Mouse (Mus musculus) kidney, adult 11 months (tissue): Measurements from ENCODE around the gene Slc16a4.
"Not testable (repeated sequence)": the region's sequence is repeated elsewhere in the genome, so short reads cannot be mapped to it uniquely, and the experiment has no call there.

Experiments used
- DNase-seq: peaks from one replicate; pipeline ENCODE4 v3.0.0; 2022

Gene Slc16a4

GRCm38 (mm10) chr3:107296917-107297316, 5.9 kb downstream of the Slc16a4 start:
- not testable (repeated sequence) for DNase-seq

- no peak for DNase-seq
Measured at GRCm38 (mm10) chr3:107317338-107317737, 26.3 kb downstream of the Slc16a4 start.

GRCm38 (mm10) chr3:107321141-107321540, 30.1 kb downstream of the Slc16a4 start:
- no peak for DNase-seq

DNA sequence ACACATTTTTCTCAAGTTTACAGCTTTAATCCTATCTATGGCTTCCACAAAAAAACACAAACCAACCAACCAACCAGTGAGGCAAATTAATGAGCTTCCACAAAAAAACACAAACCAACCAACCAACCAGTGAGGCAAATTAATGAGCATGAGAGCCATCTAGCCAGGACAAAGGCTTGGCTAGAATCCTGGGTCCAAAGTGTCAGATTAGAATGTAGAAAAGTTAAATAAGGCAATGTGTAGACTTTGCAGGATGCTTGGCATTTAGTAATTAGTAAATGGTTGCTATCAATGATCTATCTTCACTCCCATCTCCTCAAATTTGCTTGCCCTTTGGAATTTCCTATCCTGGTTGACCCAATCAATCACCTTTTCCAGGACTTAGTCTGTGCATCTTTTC, 30.7 kb downstream of the Slc16a4 start:
- peak; percentile 26 for DNase-seq

DNA sequence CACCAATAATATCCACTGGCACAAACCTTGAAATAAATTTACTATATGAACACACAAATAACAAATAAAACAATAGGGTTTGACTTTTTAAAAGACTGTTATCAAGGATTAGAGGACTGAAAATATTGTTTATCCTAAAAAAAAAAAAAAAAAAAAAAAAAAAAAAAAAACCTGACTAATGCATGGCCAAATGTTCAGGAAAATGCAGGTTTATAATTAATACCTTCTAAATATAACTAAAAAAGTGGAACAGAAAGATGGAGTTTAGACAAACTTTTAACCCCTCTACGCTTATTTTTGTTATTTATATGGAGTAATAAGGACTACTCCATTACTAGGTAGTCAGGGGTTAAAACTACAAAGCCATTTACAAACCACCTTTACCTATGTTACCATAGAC, 35.4 kb downstream of the Slc16a4 start:
- DNase-seq: no peak

GRCm38 (mm10) chr3:107330503-107331424, 39.7 kb downstream of the Slc16a4 start:
- DNase-seq: peak; percentile 17

DNA sequence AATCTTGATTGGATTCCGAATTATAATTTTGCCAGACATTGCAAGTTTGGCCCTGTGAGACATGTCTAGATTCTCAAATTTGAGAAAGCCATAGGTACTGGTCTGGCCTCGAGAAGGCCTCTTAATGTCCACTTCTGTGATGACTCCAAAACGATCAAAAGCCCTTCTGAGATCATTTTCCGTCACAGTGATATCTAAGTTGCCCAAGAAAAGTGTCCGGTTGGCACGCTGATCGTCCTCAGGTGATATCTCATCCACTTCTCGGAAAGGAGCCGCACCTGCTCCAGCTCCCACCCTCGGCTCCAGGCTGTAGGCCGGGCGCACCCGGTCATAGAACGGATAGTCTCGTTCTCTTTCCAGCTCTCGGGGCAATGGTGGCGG, 40.7 kb downstream of the Slc16a4 start:
- no peak for DNase-seq

GRCm38 (mm10) chr3:107332127-107332959, 41.3 kb downstream of the Slc16a4 start:
- DNase-seq: peak; percentile 78

- DNase-seq: peak; percentile 99
Measured at GRCm38 (mm10) chr3:107332960-107333380, 41.9 kb downstream of the Slc16a4 start.

- peak; percentile 99 for DNase-seq
Measured at GRCm38 (mm10) chr3:107333381-107334201, 42.6 kb downstream of the Slc16a4 start, which contains the start of gene Rbm15. Gene Rbm15, minus strand, starts transcription at chr3:107333673.

- DNase-seq: no peak
Measured at GRCm38 (mm10) chr3:107334202-107334934, 43.3 kb downstream of the Slc16a4 start.

DNA sequence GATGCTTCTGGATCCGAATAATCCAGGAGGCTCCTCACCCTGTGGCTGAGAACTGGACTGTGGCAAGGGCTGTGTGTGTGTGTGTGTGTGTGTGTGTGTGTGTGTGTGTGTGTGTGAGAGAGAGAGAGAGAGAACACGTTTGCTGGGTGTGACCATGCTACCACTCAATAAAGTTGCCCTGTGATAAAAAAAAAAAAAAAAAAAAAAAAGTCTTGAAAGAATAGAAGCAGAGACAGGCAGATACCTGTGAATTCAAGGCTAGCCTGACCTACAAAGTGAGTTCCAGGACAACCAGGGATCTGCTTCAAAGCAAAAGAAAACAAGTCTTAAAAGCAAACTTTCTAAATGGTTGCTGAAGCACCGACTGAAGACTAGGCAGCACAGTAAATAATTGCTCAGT, 52.9 kb downstream of the Slc16a4 start:
- no peak for DNase-seq

GRCm38 (mm10) chr3:107345033-107345725, 54.1 kb downstream of the Slc16a4 start:
- no peak for DNase-seq

- no peak for DNase-seq
Measured at GRCm38 (mm10) chr3:107349006-107349405, 58.0 kb downstream of the Slc16a4 start.

DNA sequence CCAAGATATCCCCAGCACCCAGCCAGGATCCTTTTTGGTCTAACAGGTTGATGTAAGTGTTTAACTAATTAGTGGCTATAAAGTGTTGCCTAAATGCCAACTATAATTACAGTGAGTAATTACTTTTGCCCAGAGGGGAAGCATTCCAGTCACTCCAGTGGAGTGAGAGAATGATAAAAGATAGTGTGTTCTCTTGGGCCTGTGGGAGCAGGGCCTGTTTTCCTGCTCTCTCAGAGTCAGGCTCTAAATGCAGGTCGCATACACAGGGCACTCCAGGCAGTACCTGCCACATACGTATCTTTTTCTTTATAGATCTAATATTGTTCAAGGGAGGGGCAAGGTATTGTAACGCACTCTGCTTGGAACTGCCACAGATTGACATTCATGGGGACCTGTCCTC, 60.7 kb downstream of the Slc16a4 start:
- no peak for DNase-seq

GRCm38 (mm10) chr3:107355618-107356260, 64.7 kb downstream of the Slc16a4 start:
- no peak for DNase-seq

- peak; percentile 75 for DNase-seq
Measured at GRCm38 (mm10) chr3:107356964-107357441, 66.0 kb downstream of the Slc16a4 start.

DNA sequence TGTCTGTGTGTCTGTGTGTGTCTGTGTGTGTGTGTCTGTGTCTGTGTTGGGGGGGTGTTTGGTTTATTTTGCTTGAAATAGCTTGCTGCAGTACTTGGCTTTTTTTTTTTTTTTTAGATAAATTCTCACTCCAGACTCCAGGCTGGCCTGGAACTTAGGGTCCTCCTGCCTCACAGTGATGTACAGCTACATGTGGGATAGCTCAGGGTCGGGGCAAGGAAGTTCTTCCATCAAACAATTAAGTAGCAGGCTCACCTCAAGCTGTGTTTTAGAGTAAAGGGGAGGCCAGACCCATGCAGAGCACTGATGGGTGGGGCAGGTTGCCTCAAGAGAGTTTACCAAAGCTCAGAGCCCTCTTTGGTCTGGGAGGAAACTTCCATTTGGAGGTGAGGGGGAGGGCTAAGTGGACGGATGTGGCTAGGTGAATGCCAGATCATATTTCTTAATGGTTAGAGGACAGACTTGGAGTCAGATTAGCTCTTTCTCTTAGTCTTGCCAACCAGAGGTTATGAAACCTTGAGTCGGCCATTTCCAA, 66.7 kb downstream of the Slc16a4 start:
- no peak for DNase-seq

GRCm38 (mm10) chr3:107360341-107360740, 69.3 kb downstream of the Slc16a4 start:
- DNase-seq: no peak
